Mouse (Mus musculus) cerebellum, postnatal 25 days (tissue): ENCODE data around the gene E2f4.

ENCODE experiments used
- DNase-seq, 2 experiments: peaks; one replicate each; pipeline ENCODE4 v3.0.0; 2021; ENCODE audit warnings: mixed read lengths in 2 of 2

Gene E2f4

GRCm38 (mm10) chr8:105349096-105349771 lies 51.8 kb downstream of the E2f4 start:
- DNase-seq: peak; percentile 78 to 80

- DNase-seq: peak in 1 of 2 experiments; percentile 44
Observed at GRCm38 (mm10) chr8:105350186-105350585, 52.7 kb downstream of the E2f4 start.

- peak; percentile 71 to 80 for DNase-seq
Observed at GRCm38 (mm10) chr8:105353583-105354135, 56.2 kb downstream of the E2f4 start.

GRCm38 (mm10) chr8:105354549-105354948 lies 57.1 kb downstream of the E2f4 start:
- DNase-seq: no peak
